8 mouse cellular contexts compared by ENCODE assay signal in the genomic region with DNA sequence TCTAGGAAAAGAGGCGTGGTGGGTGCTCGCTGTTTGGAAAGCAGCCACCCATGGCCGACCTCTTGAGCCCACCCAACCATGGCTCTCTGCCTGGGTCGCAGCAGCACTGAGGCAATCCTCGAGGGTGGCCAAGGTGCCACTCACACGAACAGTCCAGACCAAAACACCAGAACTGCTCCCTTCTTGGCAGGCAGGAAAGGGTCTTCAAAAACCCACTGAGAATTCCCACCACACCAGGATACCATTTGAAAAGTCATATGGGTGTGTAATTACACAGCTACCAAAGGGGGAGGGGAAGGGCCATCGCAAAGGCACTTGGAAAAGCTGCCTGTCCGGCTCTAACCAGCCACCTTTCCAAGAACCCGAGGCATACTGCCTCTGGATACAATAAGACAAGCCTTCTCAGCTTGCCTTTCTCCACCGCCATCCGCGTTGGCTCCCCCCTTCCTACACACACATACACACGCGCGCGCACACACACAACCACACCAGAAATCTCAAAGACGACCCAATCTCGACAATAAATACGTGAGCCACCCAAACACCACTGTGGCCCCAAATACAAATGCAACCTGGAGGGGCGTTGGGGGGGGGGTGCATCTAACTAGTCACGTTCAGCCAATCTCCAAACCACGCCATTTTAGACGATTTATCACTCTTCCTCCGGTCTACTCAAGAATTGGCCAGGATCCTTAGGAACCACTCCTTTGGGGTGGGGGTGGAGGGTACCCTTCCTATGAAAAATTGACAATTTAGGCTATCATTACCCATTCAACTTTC. TPM values are rescaled to one million over a fixed set of nuclear protein-coding genes. Genes with fewer than 3 reads are reported as not detected.
DNase-seq lines count a peak whose midpoint lies in the region; ATAC-seq lines count a peak whose summit lies in the region.

No protein-coding gene starts in this region.

- peak overlapping the region; percentile 94 for H3K4me3 ChIP-seq in intestine, embryonic 16.5 days (ENCODE audit: low read length)
- peak overlapping the region; percentile 97 for H3K4me3 ChIP-seq in midbrain, embryonic 11.5 days (ENCODE audit: low read depth, low read length)

- no peaks in the 10 kb centered on the region for H3K9me3 ChIP-seq in intestine, embryonic 16.5 days (ENCODE audit: control insufficient read depth, low read length)
- H3K9me3 ChIP-seq in midbrain, embryonic 11.5 days (ENCODE audit: control insufficient read depth, low read length), result no peaks in the 10 kb centered on the region

- DNase-seq in adrenal gland, adult (ENCODE audit: inconsistent age in 2 of 2, low spot score in 1 of 2), result peak; percentile 52 to 88
- peak; percentile 21 to 60 for DNase-seq in cerebellum, postnatal 4 days (ENCODE audit: low spot score in 2 of 2)
- peak; percentile 56 for DNase-seq in gastrocnemius, postnatal 10 days
- DNase-seq in left cerebral cortex, postnatal 14 days (ENCODE audit: low spot score in 2 of 2), result peak; percentile 60 to 77
- DNase-seq in midbrain, embryonic 11.5 days (ENCODE audit: low spot score, missing footprints), result peak; percentile 96
- DNase-seq in skeletal muscle tissue, adult 2 months (ENCODE audit: low read depth, low spot score), result peak; percentile 47

- ATAC-seq in intestine, embryonic 16.5 days, result peak; percentile 3; the same call in 1 of the 2 replicates
- ATAC-seq in midbrain, embryonic 11.5 days (ENCODE audit: low FRiP score), result no peak
- ATAC-seq in megakaryocyte progenitor cell, adult 5-6 weeks (replicated peaks; ENCODE audit: poor library complexity), result no peak

- H3K36me3 ChIP-seq in intestine, embryonic 16.5 days (ENCODE audit: control insufficient read depth, insufficient read depth, low read length), result peaks cover 3% of the 10 kb centered on the region; the same call in 1 of the 2 replicates
- H3K36me3 ChIP-seq in midbrain, embryonic 11.5 days (ENCODE audit: control insufficient read depth, insufficient read depth, low read length), result peaks cover 7% of the 10 kb centered on the region

- peaks cover 7% of the 10 kb centered on the region; the same call in 1 of the 2 replicates for H3K4me1 ChIP-seq in intestine, embryonic 16.5 days (ENCODE audit: control insufficient read depth, insufficient read depth, low read length)
- H3K4me1 ChIP-seq in midbrain, embryonic 11.5 days (ENCODE audit: control insufficient read depth, insufficient read depth, low read length), result peaks cover 8% of the 10 kb centered on the region; the same call in 1 of the 2 replicates

- under 1% methylated on average over 24 of the region's 24 CpGs for WGBS in intestine, embryonic 16.5 days
- WGBS in midbrain, embryonic 11.5 days, result under 1% methylated on average over 24 of the region's 24 CpGs

- no peaks in the 10 kb centered on the region for H3K27me3 ChIP-seq in intestine, embryonic 16.5 days (replicated peaks; ENCODE audit: control insufficient read depth, insufficient read depth, low read length)
- no peaks in the 10 kb centered on the region for H3K27me3 ChIP-seq in midbrain, embryonic 11.5 days (ENCODE audit: control insufficient read depth, insufficient read depth, low read length)

- H3K27ac ChIP-seq in intestine, embryonic 16.5 days (ENCODE audit: low read length), result peak overlapping the region; percentile 98
- peak overlapping the region; percentile 99 for H3K27ac ChIP-seq in midbrain, embryonic 11.5 days (ENCODE audit: low read depth, low read length)

- intact Hi-C loops in left cerebral cortex, postnatal 14 days (cut with DNase I), result loop anchor here (1.0 to 5.0 kb wide), 5 partner anchors 65 to 1712 kb away; no protein-coding TSS in a partner anchor

- peak overlapping the region; percentile 47 for H3K4me2 ChIP-seq in intestine, embryonic 16.5 days (ENCODE audit: low read depth, low read length)
- peak overlapping the region; percentile 76; the same call in 1 of the 2 replicates for H3K4me2 ChIP-seq in midbrain, embryonic 11.5 days

- peak overlapping the region; percentile 98 for H3K9ac ChIP-seq in intestine, embryonic 16.5 days (ENCODE audit: low read depth, low read length)
- H3K9ac ChIP-seq in midbrain, embryonic 11.5 days (ENCODE audit: low read length), result peak overlapping the region; percentile 100

RNA-seq across cellular contexts. Expression of a gene that starts 1.0 kb away (rescaled TPM):
- total RNA-seq in gastrocnemius, postnatal 10 days (2021), result 100 to 1,000 TPM; 156 to 179 TPM
- 42.8 and 45.1 TPM in 2 replicates for polyA plus RNA-seq in intestine, embryonic 16.5 days (2015; fragmentation: Nextera tagmentation; extraction: Ambion mirVana)
- total RNA-seq in left cerebral cortex, postnatal 14 days (2021), result 100 to 1,000 TPM; 236 to 278 TPM
- polyA plus RNA-seq in midbrain, embryonic 11.5 days (2014; fragmentation: Nextera tagmentation; extraction: Ambion mirVana), result 410 and 445 TPM in 2 replicates
- 6.9 and 7.6 TPM in 2 replicates for total RNA-seq in megakaryocyte progenitor cell, adult 5-6 weeks (2015)
- 6.7 and 9.1 TPM in 2 replicates for total RNA-seq in megakaryocyte progenitor cell, adult 5-6 weeks (2017)

Comparison
In these comparisons a context has a peak if more than half of its experiments do, and no peak if none do; other contexts are left out.
1. DNase-seq: peak in every context shown above with its lines; median percentile 96 in midbrain, embryonic 11.5 days; 70 in adrenal gland, adult; 68 in left cerebral cortex, postnatal 14 days; 56 in gastrocnemius, postnatal 10 days; 47 in skeletal muscle tissue, adult 2 months; 40 in cerebellum, postnatal 4 days.
2. RNA of a gene that starts 1.0 kb away (total RNA-seq): 236 to 278 TPM in left cerebral cortex, postnatal 14 days and 156 to 179 TPM in gastrocnemius, postnatal 10 days; 6.7 to 9.1 TPM in megakaryocyte progenitor cell, adult 5-6 weeks; every median in the first group is over 10 times any median in the second.